Mouse (Mus musculus): ENCODE measurements at regions not wholly inside any gene's neighbourhood (a gene's known extent, or its start where the extent isn't known, plus 50 kb on each side); places are given as distances from the start of the nearest gene placed in this dataset.

- no peak overlapping the region for H3K27ac ChIP-seq
- no peak overlapping the region for H3K4me3 ChIP-seq
- H3K36me3 ChIP-seq = no peaks in the 10 kb centered on the region
- ATAC-seq (ENCODE audit: low FRiP score) = no peak
- H3K9me3 ChIP-seq (replicated peaks) = no peaks in the 10 kb centered on the region
- H3K9ac ChIP-seq = no peak overlapping the region
- no peak overlapping the region for H3K4me2 ChIP-seq (replicated peaks)
- WGBS = 57% methylated on average over 7 of the region's 7 CpGs
- H3K27me3 ChIP-seq = no peaks in the 10 kb centered on the region
- H3K4me1 ChIP-seq = no peaks in the 10 kb centered on the region
Measured at GRCm38 (mm10) chr15:56050716-56051115, 1426.7 kb downstream of the Slc22a22 start.

- Histone ChIP-seq H3K36me3 (no peaks in the 10 kb centered on the region), H3K27me3 (no peaks in the 10 kb centered on the region), H3K4me3 (no peak overlapping the region), H3K9ac (no peak overlapping the region), H3K4me2 (replicated peaks) (no peak overlapping the region), H3K27ac (no peak overlapping the region), H3K4me1 (no peaks in the 10 kb centered on the region), H3K9me3 (replicated peaks) (no peaks in the 10 kb centered on the region)
- no peak for ATAC-seq (ENCODE audit: low FRiP score)
- 87% methylated on average over 2 of the region's 2 CpGs for WGBS
Measured at GRCm38 (mm10) chr15:56047832-56048231, 1429.6 kb downstream of the Slc22a22 start.

- WGBS = 36% methylated on average over 16 of the region's 16 CpGs
- H3K36me3 ChIP-seq = no peaks in the 10 kb centered on the region
- H3K4me2 ChIP-seq (replicated peaks) = peak overlapping the region; percentile 51
- no peak overlapping the region for H3K27ac ChIP-seq
- H3K9ac ChIP-seq = 0 out of 2 replicates have a peak overlapping the region, but pooled peaks have one; percentile 23
- peak; percentile 87 for ATAC-seq (ENCODE audit: low FRiP score)
- H3K27me3 ChIP-seq = no peaks in the 10 kb centered on the region
- no peaks in the 10 kb centered on the region for H3K9me3 ChIP-seq (replicated peaks)
- no peaks in the 10 kb centered on the region for H3K4me1 ChIP-seq
- peak overlapping the region; percentile 26 for H3K4me3 ChIP-seq
Measured at GRCm38 (mm10) chr15:56046679-56047532, 1430.5 kb downstream of the Slc22a22 start.

- Histone ChIP-seq H3K4me2 (replicated peaks) (no peak overlapping the region), H3K9ac (no peak overlapping the region), H3K36me3 (no peaks in the 10 kb centered on the region), H3K27me3 (no peaks in the 10 kb centered on the region), H3K27ac (no peak overlapping the region), H3K4me3 (no peak overlapping the region), H3K9me3 (replicated peaks) (no peaks in the 10 kb centered on the region), H3K4me1 (no peaks in the 10 kb centered on the region)
- ATAC-seq (ENCODE audit: low FRiP score) = no peak
- 83% methylated on average over 10 of the region's 10 CpGs for WGBS
Measured at GRCm38 (mm10) chr15:56045510-56046245, 1431.7 kb downstream of the Slc22a22 start.

- 80% methylated on average over 4 of the region's 4 CpGs for WGBS
- ATAC-seq (ENCODE audit: low FRiP score) = no peak
Measured at GRCm38 (mm10) chr15:56043282-56043681, 1434.1 kb downstream of the Slc22a22 start.

GRCm38 (mm10) chr15:56042449-56042848, 1435.0 kb downstream of the Slc22a22 start:
- Histone ChIP-seq H3K9ac (no peak overlapping the region), H3K9me3 (replicated peaks) (no peaks in the 10 kb centered on the region), H3K4me3 (no peak overlapping the region), H3K27me3 (no peaks in the 10 kb centered on the region), H3K4me2 (replicated peaks) (no peak overlapping the region), H3K27ac (no peak overlapping the region), H3K36me3 (no peaks in the 10 kb centered on the region), H3K4me1 (no peaks in the 10 kb centered on the region)
- ATAC-seq (ENCODE audit: low FRiP score) = no peak

More at GRCm38 (mm10) chr15:56043282-56043681, 1434.1 kb downstream of the Slc22a22 start:
- no peaks in the 10 kb centered on the region for H3K4me1 ChIP-seq
- no peaks in the 10 kb centered on the region for H3K27me3 ChIP-seq
- H3K4me3 ChIP-seq = no peak overlapping the region
- no peaks in the 10 kb centered on the region for H3K36me3 ChIP-seq
- no peak overlapping the region for H3K27ac ChIP-seq
- no peak overlapping the region for H3K9ac ChIP-seq
- H3K4me2 ChIP-seq (replicated peaks) = no peak overlapping the region
- H3K9me3 ChIP-seq (replicated peaks) = no peaks in the 10 kb centered on the region

- H3K9ac ChIP-seq = no peak overlapping the region
- no peaks in the 10 kb centered on the region; the same call in 1 of the 2 replicates for H3K4me1 ChIP-seq
- H3K27me3 ChIP-seq = peaks cover 8% of the 10 kb centered on the region
- WGBS = 85% methylated on average over 2 of the region's 2 CpGs
- ATAC-seq (ENCODE audit: low FRiP score) = no peak
- H3K4me2 ChIP-seq (replicated peaks) = no peak overlapping the region
- H3K4me3 ChIP-seq = no peak overlapping the region
- no peaks in the 10 kb centered on the region for H3K9me3 ChIP-seq (replicated peaks)
- H3K36me3 ChIP-seq = no peaks in the 10 kb centered on the region
- H3K27ac ChIP-seq = no peak overlapping the region
Measured at GRCm38 (mm10) chr15:56030007-56030406, 1447.4 kb downstream of the Slc22a22 start.

GRCm38 (mm10) chr15:56027197-56027818, 1450.1 kb downstream of the Slc22a22 start:
- Histone ChIP-seq H3K4me1 (no peaks in the 10 kb centered on the region; the same call in 1 of the 2 replicates), H3K36me3 (no peaks in the 10 kb centered on the region), H3K27ac (no peak overlapping the region), H3K27me3 (peaks cover 10% of the 10 kb centered on the region), H3K4me2 (replicated peaks) (no peak overlapping the region), H3K9ac (no peak overlapping the region), H3K4me3 (no peak overlapping the region), H3K9me3 (replicated peaks) (no peaks in the 10 kb centered on the region)
- 12% methylated on average over 5 of the region's 5 CpGs for WGBS
- ATAC-seq (ENCODE audit: low FRiP score) = peak; percentile 71; the same call in 1 of the 2 replicates

GRCm38 (mm10) chr15:56024705-56025104, 1452.7 kb downstream of the Slc22a22 start:
- Histone ChIP-seq H3K4me1 (no peaks in the 10 kb centered on the region; the same call in 1 of the 2 replicates), H3K27ac (no peak overlapping the region), H3K36me3 (no peaks in the 10 kb centered on the region), H3K27me3 (peaks cover 10% of the 10 kb centered on the region), H3K9me3 (replicated peaks) (no peaks in the 10 kb centered on the region), H3K4me2 (replicated peaks) (no peak overlapping the region), H3K9ac (no peak overlapping the region), H3K4me3 (no peak overlapping the region)
- no peak for ATAC-seq (ENCODE audit: low FRiP score)
- 88% methylated on average over 1 of the region's 1 CpGs for WGBS

- Histone ChIP-seq H3K9me3 (replicated peaks) (no peaks in the 10 kb centered on the region), H3K9ac (no peak overlapping the region), H3K4me2 (replicated peaks) (no peak overlapping the region), H3K27me3 (peaks cover 10% of the 10 kb centered on the region), H3K27ac (no peak overlapping the region), H3K36me3 (no peaks in the 10 kb centered on the region), H3K4me3 (no peak overlapping the region), H3K4me1 (no peaks in the 10 kb centered on the region; the same call in 1 of the 2 replicates)
- WGBS = 86% methylated on average over 5 of the region's 5 CpGs
- no peak for ATAC-seq (ENCODE audit: low FRiP score)
Measured at GRCm38 (mm10) chr15:56023862-56024484, 1453.5 kb downstream of the Slc22a22 start.

- Histone ChIP-seq H3K27me3 (peaks cover 10% of the 10 kb centered on the region), H3K4me2 (replicated peaks) (no peak overlapping the region), H3K27ac (no peak overlapping the region), H3K4me1 (no peaks in the 10 kb centered on the region), H3K36me3 (no peaks in the 10 kb centered on the region), H3K9ac (no peak overlapping the region), H3K4me3 (no peak overlapping the region), H3K9me3 (replicated peaks) (no peaks in the 10 kb centered on the region)
- 87% methylated on average over 4 of the region's 4 CpGs for WGBS
- ATAC-seq (ENCODE audit: low FRiP score) = no peak
Measured at GRCm38 (mm10) chr15:56022315-56022714, 1455.1 kb downstream of the Slc22a22 start.

- no peak for ATAC-seq (ENCODE audit: low FRiP score)
- no peaks in the 10 kb centered on the region for H3K27me3 ChIP-seq
- H3K36me3 ChIP-seq = no peaks in the 10 kb centered on the region
- H3K4me1 ChIP-seq = no peaks in the 10 kb centered on the region
- 87% methylated on average over 1 of the region's 1 CpGs for WGBS
- no peak overlapping the region for H3K4me2 ChIP-seq (replicated peaks)
- no peaks in the 10 kb centered on the region for H3K9me3 ChIP-seq (replicated peaks)
- no peak overlapping the region for H3K27ac ChIP-seq
- no peak overlapping the region for H3K9ac ChIP-seq
- no peak overlapping the region for H3K4me3 ChIP-seq
Measured at GRCm38 (mm10) chr15:56018141-56018540, 1459.3 kb downstream of the Slc22a22 start.
